Mouse (Mus musculus): ENCODE results near the gene Krtap12-1. TPM values are rescaled to one million over a fixed set of nuclear protein-coding genes. Genes with fewer than 3 reads are reported as not detected.
"Not testable (repeated sequence)": the region's sequence is repeated elsewhere in the genome, so short reads cannot be mapped to it uniquely, and the experiment has no call there.

Krtap12-1 gene
- polyA plus RNA-seq, 1 experiment, result not detected

- Histone ChIP-seq H3K4me1 (ENCODE audit: control insufficient read depth, insufficient read depth, low read length) (peaks cover 4% of the 10 kb centered on the region; the same call in 1 of the 2 replicates), H3K27ac (ENCODE audit: insufficient read depth, low read depth, low read length) (no peak overlapping the region), H3K4me3 (ENCODE audit: insufficient read depth, low read depth, low read length) (no peak overlapping the region)
- TF ChIP-seq CTCF (IDR thresholded peaks at IDR 0.05; ENCODE audit: insufficient read depth, low read depth, low read length) (no peak), POLR2A (IDR thresholded peaks at IDR 0.05; ENCODE audit: insufficient read depth, low read depth, low read length) (no peak)
- WGBS, result 59% methylated on average over 4 of the region's 4 CpGs
These were observed 8.8 kb downstream of the Krtap12-1 start for GRCm38 (mm10) chr10:77729241-77729640.

- TF ChIP-seq CTCF (IDR thresholded peaks at IDR 0.05; ENCODE audit: insufficient read depth, low read depth, low read length), result no peak
- TF ChIP-seq POLR2A (IDR thresholded peaks at IDR 0.05; ENCODE audit: insufficient read depth, low read depth, low read length), result no peak
- WGBS, result 92% methylated on average over 1 of the region's 1 CpGs
- no peak overlapping the region for H3K27ac ChIP-seq (ENCODE audit: insufficient read depth, low read depth, low read length)
- H3K4me3 ChIP-seq (ENCODE audit: insufficient read depth, low read depth, low read length), result no peak overlapping the region
- H3K4me1 ChIP-seq (ENCODE audit: control insufficient read depth, insufficient read depth, low read length), result peaks cover 15% of the 10 kb centered on the region
These were observed 15.5 kb downstream of the Krtap12-1 start for GRCm38 (mm10) chr10:77735928-77736327.

DNA sequence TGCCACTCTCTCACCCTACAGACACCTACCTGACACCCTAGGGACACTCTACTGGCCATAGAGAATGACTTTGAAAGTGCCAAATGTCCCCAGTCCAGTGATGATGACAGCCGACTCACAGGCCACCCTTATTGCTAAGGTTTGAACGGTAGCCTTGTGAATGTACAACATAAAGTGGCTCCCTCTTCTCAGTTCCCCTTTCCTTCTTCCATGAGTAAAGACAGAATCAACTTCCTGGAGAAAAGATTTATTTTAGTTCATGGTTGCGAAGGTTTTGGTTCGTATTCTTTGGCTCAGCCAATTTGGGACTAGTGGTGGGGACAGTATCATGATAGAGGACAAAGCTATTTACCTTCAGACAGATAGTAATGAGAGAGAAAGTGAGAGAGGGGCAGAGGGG is 18.5 kb downstream of the Krtap12-1 start:
- Histone ChIP-seq H3K4me1 (ENCODE audit: control insufficient read depth, insufficient read depth, low read length) (peaks cover 25% of the 10 kb centered on the region), H3K4me3 (ENCODE audit: insufficient read depth, low read depth, low read length) (no peak overlapping the region), H3K27ac (ENCODE audit: insufficient read depth, low read depth, low read length) (no peak overlapping the region)
- TF ChIP-seq CTCF (IDR thresholded peaks at IDR 0.05; ENCODE audit: insufficient read depth, low read depth, low read length) (no peak), POLR2A (IDR thresholded peaks at IDR 0.05; ENCODE audit: insufficient read depth, low read depth, low read length) (no peak)
- 96% methylated on average over 4 of the region's 4 CpGs for WGBS

DNA sequence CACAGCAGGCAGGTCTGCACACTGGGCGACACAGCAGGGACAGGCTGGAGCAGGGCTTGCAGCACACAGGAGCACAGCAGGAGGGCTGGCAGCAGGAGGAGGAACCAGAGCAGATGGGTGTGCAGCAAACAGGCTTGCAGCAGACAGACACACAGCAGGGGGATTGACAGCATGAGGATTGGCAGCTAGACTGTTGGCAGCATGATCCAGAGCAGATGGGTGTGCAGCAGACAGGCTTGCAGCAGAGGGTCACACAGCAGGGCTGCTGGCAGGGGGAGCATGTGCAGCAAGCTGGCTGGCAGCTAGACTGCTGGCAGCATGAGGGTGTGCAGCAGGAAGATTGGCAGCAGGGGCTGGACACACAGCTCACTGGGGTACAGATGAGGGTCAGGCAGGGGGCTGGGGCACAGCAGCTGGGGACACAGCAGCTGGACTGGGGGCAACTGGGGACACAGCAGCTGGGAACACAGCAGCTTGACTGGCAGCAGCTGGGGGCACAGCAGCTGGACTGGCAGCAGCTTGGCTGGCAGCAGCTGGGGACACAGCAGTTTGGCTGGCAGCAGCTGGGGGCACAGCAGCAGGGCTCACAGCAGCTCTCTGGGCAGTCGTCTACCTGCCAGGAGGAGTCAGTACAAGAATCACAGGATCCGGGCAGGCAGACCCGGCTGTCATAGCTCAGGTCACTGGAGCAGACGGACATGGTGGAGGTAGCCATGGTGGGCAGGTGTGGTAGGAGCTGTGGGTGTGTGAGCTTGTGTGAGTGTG is 21.7 kb downstream of the Krtap12-1 start, which contains the start of gene Gm18596:
TSS of gene Gm18596 (minus strand) at position 715 of the 765 bp plus-strand sequence.
- peaks cover 24% of the 10 kb centered on the region for H3K4me1 ChIP-seq (ENCODE audit: control insufficient read depth, insufficient read depth, low read length)
- WGBS, result 56% methylated on average over 5 of the region's 5 CpGs
- not testable (repeated sequence) for H3K27ac ChIP-seq (ENCODE audit: insufficient read depth, low read depth, low read length); H3K4me3 ChIP-seq (ENCODE audit: insufficient read depth, low read depth, low read length)

DNA sequence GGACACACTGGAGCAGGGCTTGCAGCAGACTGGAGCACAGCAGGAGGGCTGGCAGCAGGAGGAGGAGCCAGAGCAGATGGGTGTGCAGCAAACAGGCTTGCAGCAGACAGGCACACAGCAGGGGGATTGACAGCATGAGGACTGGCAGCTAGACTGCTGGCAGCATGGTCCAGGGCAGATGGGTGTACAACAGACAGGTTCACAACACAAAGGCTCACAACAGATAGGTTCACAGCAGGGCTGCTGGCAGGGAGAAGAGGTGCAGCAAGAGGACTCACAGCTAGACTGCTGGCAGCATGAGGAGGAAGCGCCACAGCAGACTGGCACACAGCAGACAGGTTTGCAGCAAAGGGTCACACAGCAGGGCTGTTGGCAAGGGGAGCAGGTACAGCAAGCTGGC is 30.3 kb downstream of the Krtap12-1 start:
- WGBS, result 54% methylated on average over 1 of the region's 1 CpGs
- H3K27ac ChIP-seq (ENCODE audit: insufficient read depth, low read depth, low read length); H3K4me3 ChIP-seq (ENCODE audit: insufficient read depth, low read depth, low read length); H3K4me1 ChIP-seq (ENCODE audit: control insufficient read depth, insufficient read depth, low read length): not testable (repeated sequence)

DNA sequence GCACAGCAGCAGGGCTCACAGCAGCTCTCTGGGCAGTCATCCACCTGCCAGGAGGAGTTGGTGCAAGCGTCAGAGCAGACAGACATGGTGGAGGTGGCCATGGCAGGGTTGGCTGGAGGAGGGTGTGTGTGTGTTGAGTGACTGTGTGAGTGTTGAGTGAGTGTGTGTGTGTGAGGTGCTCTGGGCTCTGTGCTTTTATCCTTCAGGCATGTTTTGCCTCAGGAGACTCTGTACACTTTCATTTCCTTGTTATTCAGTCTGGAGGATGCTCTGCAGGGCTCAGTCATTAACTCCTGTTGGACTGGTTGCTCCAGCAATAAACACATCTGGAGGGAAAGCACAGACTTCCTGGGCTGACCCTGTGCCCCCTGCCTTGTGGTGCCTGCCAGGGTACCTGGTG is 30.9 kb downstream of the Krtap12-1 start, which contains the start of gene Gm9736:
TSS of gene Gm9736 (minus strand) at position 101 of the 400 bp plus-strand sequence.
- not testable (repeated sequence) for H3K27ac ChIP-seq (ENCODE audit: insufficient read depth, low read depth, low read length); H3K4me3 ChIP-seq (ENCODE audit: insufficient read depth, low read depth, low read length); H3K4me1 ChIP-seq (ENCODE audit: control insufficient read depth, insufficient read depth, low read length)
- WGBS, result 75% methylated on average over 1 of the region's 1 CpGs

DNA sequence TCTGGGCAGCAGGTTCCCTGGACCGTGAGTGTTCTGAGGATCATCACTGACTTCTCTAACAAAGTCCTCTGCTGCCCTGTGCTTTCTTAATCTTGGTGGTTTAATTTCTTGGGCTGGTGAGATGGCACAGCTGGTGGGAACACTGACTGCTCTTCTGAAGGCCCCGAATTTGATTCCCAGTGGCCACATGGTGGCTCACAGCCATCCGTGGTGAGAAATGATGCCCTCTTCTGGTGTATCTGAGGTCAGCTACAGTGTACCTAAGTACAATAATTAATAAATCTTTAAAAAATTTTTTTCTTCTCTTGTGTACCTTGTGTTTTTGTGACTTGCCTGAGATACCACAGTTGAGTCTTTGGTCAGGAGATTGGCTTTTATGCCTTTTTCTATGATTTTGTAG is 31.9 kb downstream of the Krtap12-1 start:
- H3K27ac ChIP-seq (ENCODE audit: insufficient read depth, low read depth, low read length); H3K4me3 ChIP-seq (ENCODE audit: insufficient read depth, low read depth, low read length); H3K4me1 ChIP-seq (ENCODE audit: control insufficient read depth, insufficient read depth, low read length): not testable (repeated sequence)
- WGBS, result 72% methylated on average over 3 of the region's 3 CpGs

DNA sequence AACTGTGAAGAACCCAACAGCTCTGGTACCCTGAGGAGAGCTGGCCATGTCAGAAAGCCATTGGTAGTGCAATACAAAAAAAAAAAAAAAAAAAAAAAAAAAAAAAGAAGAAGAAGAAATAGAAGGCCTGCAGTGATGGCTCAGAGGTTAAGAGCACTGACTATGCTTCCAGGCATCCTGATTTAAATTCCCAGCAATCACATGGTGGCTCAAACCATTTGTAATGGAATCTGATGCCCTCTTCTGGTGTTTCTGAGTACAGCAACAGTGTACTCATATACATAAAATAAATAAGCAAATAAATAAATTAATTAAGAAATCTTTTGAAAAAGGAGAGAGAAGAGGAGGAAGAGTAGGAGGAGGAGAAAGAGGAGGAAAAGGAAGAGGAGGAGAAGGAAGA is 33.0 kb downstream of the Krtap12-1 start:
- Histone ChIP-seq H3K4me1 (ENCODE audit: control insufficient read depth, insufficient read depth, low read length) (peaks cover 9% of the 10 kb centered on the region; the same call in 1 of the 2 replicates), H3K4me3 (ENCODE audit: insufficient read depth, low read depth, low read length) (no peak overlapping the region), H3K27ac (ENCODE audit: insufficient read depth, low read depth, low read length) (no peak overlapping the region)
- no peak for TF ChIP-seq CTCF (IDR thresholded peaks at IDR 0.05; ENCODE audit: insufficient read depth, low read depth, low read length)
- TF ChIP-seq POLR2A (IDR thresholded peaks at IDR 0.05; ENCODE audit: insufficient read depth, low read depth, low read length), result no peak

DNA sequence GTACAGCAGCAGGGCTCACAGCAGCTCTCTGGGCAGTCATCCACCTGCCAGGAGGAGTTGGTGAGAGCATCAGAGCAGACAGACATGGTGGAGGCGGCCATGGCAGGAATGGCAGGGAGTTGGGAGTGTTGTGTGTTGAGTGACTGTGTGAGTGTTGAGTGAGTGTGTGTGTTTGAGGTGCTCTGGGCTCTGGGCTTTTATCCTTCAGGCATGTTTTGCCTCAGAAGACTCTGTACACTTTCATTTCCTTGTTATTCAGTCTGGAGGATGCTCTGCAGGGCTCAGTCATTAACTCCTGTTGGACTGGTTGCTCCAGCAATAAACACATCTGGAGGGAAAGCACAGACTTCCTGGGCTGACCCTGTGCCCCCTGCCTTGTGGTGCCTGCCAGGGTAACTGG is 39.2 kb downstream of the Krtap12-1 start, which contains the start of gene Gm3233:
TSS of gene Gm3233 (minus strand) at position 101 of the 400 bp plus-strand sequence.
- WGBS, result no CpG with 5 or more reads among the region's 1 CpGs
- not testable (repeated sequence) for H3K4me1 ChIP-seq (ENCODE audit: control insufficient read depth, insufficient read depth, low read length); H3K4me3 ChIP-seq (ENCODE audit: insufficient read depth, low read depth, low read length); H3K27ac ChIP-seq (ENCODE audit: insufficient read depth, low read depth, low read length)

DNA sequence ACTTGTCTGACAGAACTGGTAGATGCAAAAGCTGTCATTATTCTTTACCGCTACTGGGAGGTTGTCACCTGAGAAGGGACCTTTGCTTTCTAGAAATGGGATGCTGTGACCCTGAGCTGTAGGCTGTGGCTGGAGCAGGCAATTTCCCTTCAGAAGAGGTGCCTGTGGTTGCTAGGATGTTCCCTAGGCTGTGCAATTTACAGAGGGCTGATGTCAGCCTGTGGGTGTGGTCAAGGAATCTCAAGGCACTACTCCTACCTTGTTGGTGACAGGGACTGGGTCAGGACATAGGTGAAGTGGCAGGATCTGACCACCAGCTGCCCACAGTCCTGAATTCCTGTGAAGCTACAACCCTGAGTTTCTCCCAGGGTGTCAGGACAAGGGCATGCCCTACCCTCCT is 49.3 kb downstream of the Krtap12-1 start:
- TF ChIP-seq CTCF (IDR thresholded peaks at IDR 0.05; ENCODE audit: insufficient read depth, low read depth, low read length) (no peak), POLR2A (IDR thresholded peaks at IDR 0.05; ENCODE audit: insufficient read depth, low read depth, low read length) (no peak)
- Histone ChIP-seq H3K27ac (ENCODE audit: insufficient read depth, low read depth, low read length) (no peak overlapping the region), H3K4me1 (ENCODE audit: control insufficient read depth, insufficient read depth, low read length) (0 out of 2 replicates have a peak, but pooled peaks cover 3% of the 10 kb centered on the region), H3K4me3 (ENCODE audit: insufficient read depth, low read depth, low read length) (no peak overlapping the region)
- WGBS, result 86% methylated on average over 1 of the region's 1 CpGs

Other genes with a start within 250 kb of the Krtap12-1 start
- gene Fam207a, start 204.8 kb upstream of the Krtap12-1 start, polyA plus RNA-seq (2012; ENCODE audit: insufficient read depth, insufficient read length, low replicate concordance, missing spikeins), result not detected in 2 replicates
- 191 TPM in 1 of 2 replicates, not detected in the other for gene Itgb2, start 190.3 kb upstream of the Krtap12-1 start, polyA plus RNA-seq (2012; ENCODE audit: insufficient read depth, insufficient read length, low replicate concordance, missing spikeins)
- gene Pttg1ip, start 138.9 kb upstream of the Krtap12-1 start, polyA plus RNA-seq (2012; ENCODE audit: insufficient read depth, insufficient read length, low replicate concordance, missing spikeins), result not detected in 2 replicates
- gene Sumo3, start 114.5 kb upstream of the Krtap12-1 start, polyA plus RNA-seq (2012; ENCODE audit: insufficient read depth, insufficient read length, low replicate concordance, missing spikeins), result 414 TPM in 1 of 2 replicates, not detected in the other
- gene Gm49325, start 114.4 kb upstream of the Krtap12-1 start, polyA plus RNA-seq (2012; ENCODE audit: insufficient read depth, insufficient read length, low replicate concordance, missing spikeins), result not detected in 2 replicates
- gene Ube2g2, start 98.3 kb upstream of the Krtap12-1 start, polyA plus RNA-seq (2012; ENCODE audit: insufficient read depth, insufficient read length, low replicate concordance, missing spikeins), result not detected in 2 replicates
- not detected in 2 replicates for gene Tspear, start 34.0 kb upstream of the Krtap12-1 start, polyA plus RNA-seq (2012; ENCODE audit: insufficient read depth, insufficient read length, low replicate concordance, missing spikeins)
- gene Gm19402, start 29.8 kb upstream of the Krtap12-1 start, polyA plus RNA-seq (2012; ENCODE audit: insufficient read depth, insufficient read length, low replicate concordance, missing spikeins), result not detected in 2 replicates
- not detected in 2 replicates for gene Gm9508, start 23.4 kb upstream of the Krtap12-1 start, polyA plus RNA-seq (2012; ENCODE audit: insufficient read depth, insufficient read length, low replicate concordance, missing spikeins)
- gene Gm10272, start 14.0 kb upstream of the Krtap12-1 start, polyA plus RNA-seq (2012; ENCODE audit: insufficient read depth, insufficient read length, low replicate concordance, missing spikeins), result not detected in 2 replicates
- not detected in 2 replicates for gene Gm10024, start 9.1 kb upstream of the Krtap12-1 start, polyA plus RNA-seq (2012; ENCODE audit: insufficient read depth, insufficient read length, low replicate concordance, missing spikeins)
- not detected in 2 replicates for gene Gm10142, start 4.8 kb upstream of the Krtap12-1 start, polyA plus RNA-seq (2012; ENCODE audit: insufficient read depth, insufficient read length, low replicate concordance, missing spikeins)
- not detected in 2 replicates for gene Gm10100, start 5.9 kb downstream of the Krtap12-1 start, polyA plus RNA-seq (2012; ENCODE audit: insufficient read depth, insufficient read length, low replicate concordance, missing spikeins)
- not detected in 2 replicates for gene Gm18596, start 22.0 kb downstream of the Krtap12-1 start, polyA plus RNA-seq (2012; ENCODE audit: insufficient read depth, insufficient read length, low replicate concordance, missing spikeins)
- gene Gm9736, start 30.8 kb downstream of the Krtap12-1 start, polyA plus RNA-seq (2012; ENCODE audit: insufficient read depth, insufficient read length, low replicate concordance, missing spikeins), result not detected in 2 replicates
- not detected in 2 replicates for gene Gm3233, start 39.1 kb downstream of the Krtap12-1 start, polyA plus RNA-seq (2012; ENCODE audit: insufficient read depth, insufficient read length, low replicate concordance, missing spikeins)
- not detected in 2 replicates for gene Gm3238, start 50.7 kb downstream of the Krtap12-1 start, polyA plus RNA-seq (2012; ENCODE audit: insufficient read depth, insufficient read length, low replicate concordance, missing spikeins)
- gene Gm7138, start 56.3 kb downstream of the Krtap12-1 start, polyA plus RNA-seq (2012; ENCODE audit: insufficient read depth, insufficient read length, low replicate concordance, missing spikeins), result not detected in 2 replicates
- not detected in 2 replicates for gene Gm3250, start 61.9 kb downstream of the Krtap12-1 start, polyA plus RNA-seq (2012; ENCODE audit: insufficient read depth, insufficient read length, low replicate concordance, missing spikeins)
- not detected in 2 replicates for gene Gm7137, start 67.6 kb downstream of the Krtap12-1 start, polyA plus RNA-seq (2012; ENCODE audit: insufficient read depth, insufficient read length, low replicate concordance, missing spikeins)
- not detected in 2 replicates for gene Gm9639, start 74.5 kb downstream of the Krtap12-1 start, polyA plus RNA-seq (2012; ENCODE audit: insufficient read depth, insufficient read length, low replicate concordance, missing spikeins)
- not detected in 2 replicates for gene Gm19668, start 78.5 kb downstream of the Krtap12-1 start, polyA plus RNA-seq (2012; ENCODE audit: insufficient read depth, insufficient read length, low replicate concordance, missing spikeins)
- gene Gm9507, start 91.2 kb downstream of the Krtap12-1 start, polyA plus RNA-seq (2012; ENCODE audit: insufficient read depth, insufficient read length, low replicate concordance, missing spikeins), result not detected in 2 replicates
- gene Gm2696, start 94.1 kb downstream of the Krtap12-1 start, polyA plus RNA-seq (2012; ENCODE audit: insufficient read depth, insufficient read length, low replicate concordance, missing spikeins), result not detected in 2 replicates
- gene Krtap10-4, start 106.5 kb downstream of the Krtap12-1 start, polyA plus RNA-seq (2012; ENCODE audit: insufficient read depth, insufficient read length, low replicate concordance, missing spikeins), result not detected in 2 replicates
- not detected in 2 replicates for gene Krtap10-10, start 115.3 kb downstream of the Krtap12-1 start, polyA plus RNA-seq (2012; ENCODE audit: insufficient read depth, insufficient read length, low replicate concordance, missing spikeins)
- not detected in 2 replicates for gene Gm36176, start 126.2 kb downstream of the Krtap12-1 start, polyA plus RNA-seq (2012; ENCODE audit: insufficient read depth, insufficient read length, low replicate concordance, missing spikeins)
- gene Gm10318, start 132.3 kb downstream of the Krtap12-1 start, polyA plus RNA-seq (2012; ENCODE audit: insufficient read depth, insufficient read length, low replicate concordance, missing spikeins), result not detected in 2 replicates
- gene Gm3285, start 141.4 kb downstream of the Krtap12-1 start, polyA plus RNA-seq (2012; ENCODE audit: insufficient read depth, insufficient read length, low replicate concordance, missing spikeins), result not detected in 2 replicates
- not detected in 2 replicates for gene Lrrc3, start 181.9 kb downstream of the Krtap12-1 start, polyA plus RNA-seq (2012; ENCODE audit: insufficient read depth, insufficient read length, low replicate concordance, missing spikeins)
- not detected in 2 replicates for gene Trpm2, start 250.0 kb downstream of the Krtap12-1 start, polyA plus RNA-seq (2012; ENCODE audit: insufficient read depth, insufficient read length, low replicate concordance, missing spikeins)

All from olfactory bulb, adult 2 months (tissue).